Mouse (Mus musculus): ENCODE measurements around the gene Arhgap15. TPM values are rescaled to one million over a fixed set of nuclear protein-coding genes. Genes with fewer than 3 reads are reported as not detected.

Gene Arhgap15
- total and polyA plus RNA-seq, 2 experiments from 2014 or later = 1.2 to 2.0 TPM

- WGBS = 77% methylated on average over 2 of the region's 2 CpGs
- DNase-seq (no peak), ATAC-seq (peak; percentile 54; the same call in 1 of the 2 replicates)
- no peaks in the 10 kb centered on the region for H3K27me3 ChIP-seq (ENCODE audit: insufficient read depth, low read length)
- no peak overlapping the region for H3K4me2 ChIP-seq (ENCODE audit: low read depth)
- H3K27ac ChIP-seq (ENCODE audit: low read depth, low read length) = no peak overlapping the region
- TF ChIP-seq CTCF (IDR thresholded peaks at IDR 0.05; ENCODE audit: low read depth) = no peak
- peaks cover 6% of the 10 kb centered on the region; the same call in 1 of the 2 replicates for H3K4me1 ChIP-seq (ENCODE audit: insufficient read depth)
- no peaks in the 10 kb centered on the region for H3K36me3 ChIP-seq (ENCODE audit: insufficient read depth)
- no peak overlapping the region for H3K4me3 ChIP-seq (ENCODE audit: low read depth, low read length)
- H3K9ac ChIP-seq = no peak overlapping the region
- H3K9me3 ChIP-seq (ENCODE audit: low read length) = no peaks in the 10 kb centered on the region
Observed at GRCm38 (mm10) chr2:44380225-44380624, 631.6 kb downstream of the Arhgap15 start.

GRCm38 (mm10) chr2:44384541-44384940 is 635.9 kb downstream of the Arhgap15 start:
- Histone ChIP-seq H3K36me3 (ENCODE audit: insufficient read depth) (no peaks in the 10 kb centered on the region), H3K9ac (no peak overlapping the region), H3K4me1 (ENCODE audit: insufficient read depth) (peaks cover 6% of the 10 kb centered on the region; the same call in 1 of the 2 replicates), H3K27me3 (ENCODE audit: insufficient read depth, low read length) (no peaks in the 10 kb centered on the region), H3K4me2 (ENCODE audit: low read depth) (no peak overlapping the region), H3K27ac (ENCODE audit: low read depth, low read length) (no peak overlapping the region), H3K4me3 (ENCODE audit: low read depth, low read length) (no peak overlapping the region), H3K9me3 (ENCODE audit: low read length) (no peaks in the 10 kb centered on the region)
- no peak for TF ChIP-seq CTCF (IDR thresholded peaks at IDR 0.05; ENCODE audit: low read depth)
- WGBS = 78% methylated on average over 6 of the region's 6 CpGs
- no peak for DNase-seq
- no peak for ATAC-seq

- Histone ChIP-seq H3K27ac (ENCODE audit: low read depth, low read length) (no peak overlapping the region), H3K4me1 (ENCODE audit: insufficient read depth) (peaks cover 2% of the 10 kb centered on the region; the same call in 1 of the 2 replicates), H3K4me2 (ENCODE audit: low read depth) (no peak overlapping the region), H3K36me3 (ENCODE audit: insufficient read depth) (no peaks in the 10 kb centered on the region), H3K4me3 (ENCODE audit: low read depth, low read length) (no peak overlapping the region), H3K27me3 (ENCODE audit: insufficient read depth, low read length) (no peaks in the 10 kb centered on the region), H3K9ac (no peak overlapping the region), H3K9me3 (ENCODE audit: low read length) (no peaks in the 10 kb centered on the region)
- no peak for TF ChIP-seq CTCF (IDR thresholded peaks at IDR 0.05; ENCODE audit: low read depth)
- no peak for DNase-seq
- 47% methylated on average over 4 of the region's 4 CpGs for WGBS
- ATAC-seq = no peak
Observed at GRCm38 (mm10) chr2:44389556-44389955, 640.9 kb downstream of the Arhgap15 start.

- Histone ChIP-seq H3K9me3 (ENCODE audit: low read length) (no peaks in the 10 kb centered on the region), H3K27me3 (ENCODE audit: insufficient read depth, low read length) (no peaks in the 10 kb centered on the region), H3K4me2 (ENCODE audit: low read depth) (no peak overlapping the region), H3K36me3 (ENCODE audit: insufficient read depth) (no peaks in the 10 kb centered on the region), H3K4me3 (ENCODE audit: low read depth, low read length) (no peak overlapping the region), H3K9ac (no peak overlapping the region), H3K27ac (ENCODE audit: low read depth, low read length) (no peak overlapping the region), H3K4me1 (ENCODE audit: insufficient read depth) (no peaks in the 10 kb centered on the region)
- ATAC-seq = no peak
- no peak for TF ChIP-seq CTCF (IDR thresholded peaks at IDR 0.05; ENCODE audit: low read depth)
- 82% methylated on average over 8 of the region's 8 CpGs for WGBS
- DNase-seq = no peak
Observed at GRCm38 (mm10) chr2:44393789-44394188, 645.2 kb downstream of the Arhgap15 start.

DNA sequence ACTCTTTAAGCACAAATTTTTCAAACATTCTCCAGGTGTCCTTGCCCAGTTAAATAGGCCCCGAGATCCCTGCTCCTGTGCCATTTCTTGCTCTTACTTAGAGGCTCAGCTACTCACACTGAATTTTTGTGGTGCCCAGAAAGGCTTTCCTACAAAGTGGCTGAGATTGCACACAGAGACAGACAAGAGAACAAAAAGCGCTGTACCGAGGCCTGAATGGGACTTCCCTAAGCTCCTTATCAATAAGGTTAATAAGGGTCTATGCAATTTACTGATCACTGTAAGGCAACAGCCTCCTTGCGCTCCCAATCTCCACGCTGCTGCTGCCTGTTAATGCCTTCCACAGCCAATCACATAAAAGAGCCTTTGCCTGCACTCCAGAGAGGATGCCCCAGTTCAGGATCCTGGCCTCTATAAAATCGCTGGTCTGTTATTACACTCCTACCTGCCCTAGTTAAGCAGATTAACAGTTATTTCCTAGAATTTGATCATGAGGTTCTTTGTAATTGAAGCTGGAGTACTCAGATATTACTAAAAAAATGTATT is 646.4 kb downstream of the Arhgap15 start:
- H3K4me3 ChIP-seq (ENCODE audit: low read depth, low read length) = no peak overlapping the region
- no peaks in the 10 kb centered on the region for H3K9me3 ChIP-seq (ENCODE audit: low read length)
- ATAC-seq = no peak
- H3K4me1 ChIP-seq (ENCODE audit: insufficient read depth) = no peaks in the 10 kb centered on the region
- TF ChIP-seq CTCF (IDR thresholded peaks at IDR 0.05; ENCODE audit: low read depth) = no peak
- no peak overlapping the region for H3K27ac ChIP-seq (ENCODE audit: low read depth, low read length)
- no peak overlapping the region for H3K9ac ChIP-seq
- H3K27me3 ChIP-seq (ENCODE audit: insufficient read depth, low read length) = no peaks in the 10 kb centered on the region
- 17% methylated on average over 6 of the region's 6 CpGs for WGBS
- DNase-seq = no peak
- H3K36me3 ChIP-seq (ENCODE audit: insufficient read depth) = no peaks in the 10 kb centered on the region
- no peak overlapping the region for H3K4me2 ChIP-seq (ENCODE audit: low read depth)

DNA sequence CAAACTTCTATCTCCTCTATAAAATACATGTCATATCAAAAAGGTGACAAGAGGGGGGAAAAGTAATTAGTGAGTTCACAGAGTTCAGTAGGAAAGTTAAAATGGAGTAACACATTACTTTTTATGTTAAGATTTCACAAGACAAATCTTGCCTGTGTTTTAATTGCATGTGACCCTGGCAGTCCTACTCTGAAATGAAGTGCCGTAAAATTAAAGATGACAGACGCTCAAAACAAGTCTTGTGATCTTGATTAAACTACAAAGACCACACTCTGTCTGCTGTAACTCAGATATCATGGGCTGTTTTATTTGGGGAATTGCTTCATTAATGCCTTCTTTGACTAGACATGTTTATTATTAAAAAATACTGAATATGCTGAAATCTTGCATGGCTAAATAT is 647.0 kb downstream of the Arhgap15 start:
- Histone ChIP-seq H3K9ac (no peak overlapping the region), H3K4me1 (ENCODE audit: insufficient read depth) (no peaks in the 10 kb centered on the region), H3K4me2 (ENCODE audit: low read depth) (no peak overlapping the region), H3K36me3 (ENCODE audit: insufficient read depth) (no peaks in the 10 kb centered on the region), H3K9me3 (ENCODE audit: low read length) (no peaks in the 10 kb centered on the region), H3K27ac (ENCODE audit: low read depth, low read length) (no peak overlapping the region), H3K27me3 (ENCODE audit: insufficient read depth, low read length) (no peaks in the 10 kb centered on the region), H3K4me3 (ENCODE audit: low read depth, low read length) (no peak overlapping the region)
- DNase-seq (no peak), ATAC-seq (no peak; the same call in 1 of the 2 replicates)
- TF ChIP-seq CTCF (IDR thresholded peaks at IDR 0.05; ENCODE audit: low read depth) = no peak
- WGBS = 58% methylated on average over 2 of the region's 2 CpGs

- TF ChIP-seq CTCF (IDR thresholded peaks at IDR 0.05; ENCODE audit: low read depth) = no peak
- DNase-seq (no peak), ATAC-seq (no peak)
- WGBS = 18% methylated on average over 1 of the region's 1 CpGs
- Histone ChIP-seq H3K36me3 (ENCODE audit: insufficient read depth) (no peaks in the 10 kb centered on the region), H3K27me3 (ENCODE audit: insufficient read depth, low read length) (no peaks in the 10 kb centered on the region), H3K4me1 (ENCODE audit: insufficient read depth) (no peaks in the 10 kb centered on the region), H3K9me3 (ENCODE audit: low read length) (no peaks in the 10 kb centered on the region), H3K4me3 (ENCODE audit: low read depth, low read length) (no peak overlapping the region), H3K4me2 (ENCODE audit: low read depth) (no peak overlapping the region), H3K27ac (ENCODE audit: low read depth, low read length) (no peak overlapping the region), H3K9ac (no peak overlapping the region)
Observed at GRCm38 (mm10) chr2:44397209-44397608, 648.6 kb downstream of the Arhgap15 start.

Measured in forebrain, postnatal 0 days (tissue).